Mouse (Mus musculus) neural tube, embryonic 11.5 days (tissue): Measurements from ENCODE around the gene Vmn2r12. TPM values are rescaled to one million over a fixed set of nuclear protein-coding genes. Genes with fewer than 3 reads are reported as not detected.
"Not testable (repeated sequence)": the region's sequence is repeated elsewhere in the genome, so short reads cannot be mapped to it uniquely, and the experiment has no call there.

Experiments
- ATAC-seq: fragments of 200-750 bp; cut with Nextera tagmentation; 2 replicates; pipeline ENCODE4 v1.8.0; 2017; ENCODE audit warnings: moderate number of reproducible peaks, mild to moderate bottlenecking, moderate TSS enrichment, moderate library complexity; ENCODE audit not compliant: insufficient read depth, low FRiP score, low TSS enrichment
- DNase-seq: peaks from one replicate; pipeline ENCODE4 v3.0.0-alpha.2; 2015; ENCODE audit warnings: low spot score
- H3K27ac ChIP-seq: fragments of 300-500 bp; sonication (generic); 2 replicates; pipeline ENCODE4 v1.5.1; 2014; ENCODE audit warnings: low read depth, mild to moderate bottlenecking, low read length
- H3K27me3 ChIP-seq: fragments of 300-500 bp; sonication (generic); 2 replicates; pipeline ENCODE4 v1.6.1; 2014; ENCODE audit warnings: mild to moderate bottlenecking, low read length, mixed read lengths; ENCODE audit not compliant: control insufficient read depth, insufficient read depth
- H3K36me3 ChIP-seq: fragments of 300-500 bp; sonication (generic); 2 replicates; pipeline ENCODE4 v1.6.1; 2014; ENCODE audit warnings: mild to moderate bottlenecking, low read length, moderate library complexity, mixed read lengths; ENCODE audit not compliant: control insufficient read depth, insufficient read depth
- H3K4me1 ChIP-seq: fragments of 300-500 bp; sonication (generic); 2 replicates; pipeline ENCODE4 v1.6.1; 2014; ENCODE audit warnings: low read length, mixed read lengths; ENCODE audit not compliant: control insufficient read depth, insufficient read depth
- H3K4me2 ChIP-seq: fragments of 300-500 bp; sonication (generic); 2 replicates; pipeline ENCODE4 v1.6.1; 2014; ENCODE audit warnings: low read depth, mild to moderate bottlenecking, moderate library complexity
- H3K4me3 ChIP-seq: fragments of 300-500 bp; sonication (generic); 2 replicates; pipeline ENCODE4 v1.5.1; 2014; ENCODE audit warnings: low read depth, low read length
- H3K9ac ChIP-seq: fragments of 300-500 bp; sonication (generic); 2 replicates; pipeline ENCODE4 v1.6.1; 2014; ENCODE audit warnings: mild to moderate bottlenecking, low read length
- H3K9me3 ChIP-seq: fragments of 300-500 bp; sonication (generic); 2 replicates; pipeline ENCODE4 v1.6.1; 2016; ENCODE audit warnings: low read length; ENCODE audit not compliant: control insufficient read depth
- WGBS: fragments of 180-500 bp; shearing (Covaris S2); extraction: QIAGEN DNeasy Blood & Tissue Kit; methylation state at CpG from one replicate; pipeline ENCODE4 v1.1.7; 2014; 5-methylcytosine and 5-hydroxymethylcytosine counted together
- polyA plus RNA-seq: library from polyadenylated mRNA; unstranded; fragments of >200 nt; fragmentation: Nextera tagmentation; extraction: Ambion mirVana; gene quantifications from 2 replicates; pipeline ENCODE4 v1.2.1, GENCODE M21; 2014

Vmn2r12 gene
- polyA plus RNA-seq, result not detected in 2 replicates

GRCm38 (mm10) chr5:109097850-109098249, at the start of gene Vmn2r12:
Vmn2r12 (minus strand) TSS chr5:109097950.
- not testable (repeated sequence) for H3K4me3 ChIP-seq, H3K4me2 ChIP-seq, H3K27me3 ChIP-seq, H3K9ac ChIP-seq, H3K36me3 ChIP-seq, DNase-seq, H3K4me1 ChIP-seq, H3K9me3 ChIP-seq, ATAC-seq, H3K27ac ChIP-seq
- 88% methylated on average over 5 of the region's 5 CpGs for WGBS

GRCm38 (mm10) chr5:109139546-109139945, 41.8 kb upstream of the Vmn2r12 start:
- no peak for DNase-seq
- no peak overlapping the region for H3K27ac ChIP-seq
- H3K4me3 ChIP-seq, result no peak overlapping the region
- H3K4me2 ChIP-seq, result no peak overlapping the region
- ATAC-seq, result no peak
- H3K27me3 ChIP-seq, result no peaks in the 10 kb centered on the region
- H3K36me3 ChIP-seq, result no peaks in the 10 kb centered on the region
- H3K9me3 ChIP-seq, result no peaks in the 10 kb centered on the region
- no peaks in the 10 kb centered on the region for H3K4me1 ChIP-seq
- H3K9ac ChIP-seq, result no peak overlapping the region
- 75% methylated on average over 2 of the region's 2 CpGs for WGBS

GRCm38 (mm10) chr5:109136731-109137130, 39.0 kb upstream of the Vmn2r12 start:
- no peak for DNase-seq
- no peaks in the 10 kb centered on the region for H3K4me1 ChIP-seq
- no peaks in the 10 kb centered on the region for H3K9me3 ChIP-seq
- no peak overlapping the region for H3K4me3 ChIP-seq
- no peak overlapping the region for H3K9ac ChIP-seq
- H3K27me3 ChIP-seq, result no peaks in the 10 kb centered on the region
- no peaks in the 10 kb centered on the region for H3K36me3 ChIP-seq
- H3K4me2 ChIP-seq, result no peak overlapping the region
- WGBS, result 79% methylated on average over 2 of the region's 2 CpGs
- no peak for ATAC-seq
- H3K27ac ChIP-seq, result no peak overlapping the region

DNA sequence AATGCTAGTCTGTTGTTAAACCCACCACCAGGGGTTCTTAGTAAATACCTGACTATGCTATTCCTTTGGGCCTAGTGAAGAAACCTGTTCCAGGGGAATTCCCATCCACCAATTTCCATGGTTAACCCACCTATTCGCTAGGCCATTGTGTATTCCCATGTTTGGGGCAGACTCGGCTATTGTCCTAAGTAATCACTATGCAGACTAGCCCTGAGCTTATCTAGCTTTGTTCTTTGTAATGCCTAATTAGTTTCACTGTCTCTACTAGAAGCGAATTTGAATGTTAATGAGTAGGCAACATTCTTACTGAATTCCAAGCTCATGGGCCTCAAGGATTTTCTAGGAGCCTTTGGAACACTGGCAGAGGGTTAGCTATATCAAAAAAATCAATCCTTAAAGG, 1.3 kb downstream of the Vmn2r12 start:
- WGBS, result 80% methylated on average over 3 of the region's 3 CpGs
- not testable (repeated sequence) for H3K9ac ChIP-seq, DNase-seq, H3K4me2 ChIP-seq, H3K4me1 ChIP-seq, H3K9me3 ChIP-seq, H3K27ac ChIP-seq, ATAC-seq, H3K27me3 ChIP-seq, H3K4me3 ChIP-seq, H3K36me3 ChIP-seq

- not testable (repeated sequence) for H3K4me3 ChIP-seq, ATAC-seq, H3K9ac ChIP-seq, H3K27me3 ChIP-seq, H3K4me2 ChIP-seq, H3K4me1 ChIP-seq, H3K27ac ChIP-seq, H3K36me3 ChIP-seq, H3K9me3 ChIP-seq, DNase-seq
- WGBS, result 44% methylated on average over 4 of the region's 4 CpGs
Measured at GRCm38 (mm10) chr5:109072016-109072415, 25.7 kb downstream of the Vmn2r12 start.

GRCm38 (mm10) chr5:109059469-109059868, 38.3 kb downstream of the Vmn2r12 start, which contains the start of gene Vmn2r11:
Vmn2r11 (minus strand) TSS chr5:109059569.
- H3K36me3 ChIP-seq, H3K27ac ChIP-seq, DNase-seq, H3K4me1 ChIP-seq, H3K4me3 ChIP-seq, ATAC-seq, H3K4me2 ChIP-seq, H3K9ac ChIP-seq, H3K27me3 ChIP-seq, H3K9me3 ChIP-seq: not testable (repeated sequence)
- WGBS, result 88% methylated on average over 3 of the region's 3 CpGs

GRCm38 (mm10) chr5:109055286-109055685, 42.5 kb downstream of the Vmn2r12 start:
- DNase-seq (no peak), ATAC-seq (no peak)
- Histone ChIP-seq H3K36me3 (no peaks in the 10 kb centered on the region), H3K4me3 (no peak overlapping the region), H3K9me3 (no peaks in the 10 kb centered on the region), H3K27ac (no peak overlapping the region), H3K27me3 (no peaks in the 10 kb centered on the region), H3K4me2 (no peak overlapping the region), H3K9ac (no peak overlapping the region), H3K4me1 (no peaks in the 10 kb centered on the region)
- 91% methylated on average over 1 of the region's 1 CpGs for WGBS

Other genes with a start within 250 kb of the Vmn2r12 start
- gene Vmn2r9, start 245.3 kb downstream of the Vmn2r12 start, polyA plus RNA-seq, result not detected in 2 replicates
- gene Vmn2r10, start 91.4 kb downstream of the Vmn2r12 start, polyA plus RNA-seq, result not detected in 2 replicates
- gene Vmn2r11, start 38.4 kb downstream of the Vmn2r12 start, polyA plus RNA-seq, result not detected in 2 replicates
- gene Vmn2r13, start 94.2 kb upstream of the Vmn2r12 start, polyA plus RNA-seq, result not detected in 2 replicates
- not detected in 2 replicates for gene Vmn2r14, start 126.8 kb upstream of the Vmn2r12 start, polyA plus RNA-seq
- not detected in 2 replicates for gene Vmn2r15, start 199.7 kb upstream of the Vmn2r12 start, polyA plus RNA-seq
- gene Vmn2r16, start 232.2 kb upstream of the Vmn2r12 start, polyA plus RNA-seq, result not detected in 2 replicates